Mouse (Mus musculus): ENCODE results near the gene Srrm3. TPM values are rescaled to one million over a fixed set of nuclear protein-coding genes. Genes with fewer than 3 reads are reported as not detected.
A peak's percentile ranks its signal among the peaks of the same experiment; 100 is the strongest.

Gene Srrm3
- total RNA-seq, 2 experiments from 2014 or later: 73.7 to 79.8 TPM

GRCm38 (mm10) chr5:135807263-135807637 is 560 bp downstream of the Srrm3 start:
- DNase-seq (ENCODE audit: extremely low spot score in 1 of 2, low spot score in 2 of 2): peak in 1 of 2 experiments; percentile 49
- intact Hi-C loops (cut with DNase I): loop anchor here (5.0 kb wide), 1 partner anchor 45 kb away; no protein-coding TSS in a partner anchor

- intact Hi-C loops (cut with DNase I): no loop called here
- DNase-seq (ENCODE audit: extremely low spot score in 1 of 2, low spot score in 2 of 2): peak; percentile 74
Observed at GRCm38 (mm10) chr5:135812991-135813390, 6.3 kb downstream of the Srrm3 start.

DNA sequence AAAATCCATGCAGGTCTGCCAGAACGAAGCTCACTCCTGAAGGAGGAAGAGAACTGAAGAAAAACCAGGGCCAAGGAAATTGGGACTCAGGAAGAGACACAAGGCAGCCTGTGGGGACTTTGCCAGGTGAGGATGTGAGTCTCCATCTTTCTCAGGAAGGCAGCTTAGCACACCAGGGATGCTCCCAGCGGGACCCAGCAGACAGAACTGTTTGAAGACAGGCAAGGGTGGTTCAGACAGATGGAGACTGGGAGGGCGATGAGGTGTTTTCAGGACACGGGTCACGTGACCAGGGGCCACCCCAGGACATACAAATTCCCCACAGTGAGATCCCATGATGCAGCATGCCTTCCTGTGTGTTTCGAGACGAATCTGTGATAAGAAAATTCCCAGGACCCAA is 11.8 kb downstream of the Srrm3 start:
- no peak for DNase-seq (ENCODE audit: extremely low spot score in 1 of 2, low spot score in 2 of 2)
- intact Hi-C loops (cut with DNase I): no loop called here

- no peak for DNase-seq (ENCODE audit: extremely low spot score in 1 of 2, low spot score in 2 of 2)
- intact Hi-C loops (cut with DNase I): no loop called here
Observed at GRCm38 (mm10) chr5:135822316-135822944, 15.7 kb downstream of the Srrm3 start.

DNA sequence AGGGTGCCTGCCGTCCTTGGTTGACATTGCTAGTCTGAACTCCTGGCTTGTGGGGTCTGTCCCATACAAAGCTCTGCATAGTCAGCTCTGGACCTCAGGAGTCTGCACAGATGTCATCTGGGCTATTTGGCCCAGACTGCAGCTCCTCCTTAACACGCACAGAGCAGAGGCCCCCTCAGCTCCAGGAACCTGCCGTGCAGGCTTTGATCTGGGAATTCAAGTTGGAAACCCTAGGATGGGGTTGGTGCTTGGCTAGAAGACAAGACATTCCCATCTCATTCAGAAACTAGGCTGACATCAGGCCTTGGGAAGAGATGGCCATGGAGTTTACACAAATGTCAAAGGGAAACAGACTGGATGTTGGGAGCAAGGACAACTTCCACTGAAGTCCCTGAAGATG is 17.8 kb downstream of the Srrm3 start:
- intact Hi-C loops (cut with DNase I): no loop called here
- peak in 1 of 2 experiments; percentile 58 for DNase-seq (ENCODE audit: extremely low spot score in 1 of 2, low spot score in 2 of 2)

DNA sequence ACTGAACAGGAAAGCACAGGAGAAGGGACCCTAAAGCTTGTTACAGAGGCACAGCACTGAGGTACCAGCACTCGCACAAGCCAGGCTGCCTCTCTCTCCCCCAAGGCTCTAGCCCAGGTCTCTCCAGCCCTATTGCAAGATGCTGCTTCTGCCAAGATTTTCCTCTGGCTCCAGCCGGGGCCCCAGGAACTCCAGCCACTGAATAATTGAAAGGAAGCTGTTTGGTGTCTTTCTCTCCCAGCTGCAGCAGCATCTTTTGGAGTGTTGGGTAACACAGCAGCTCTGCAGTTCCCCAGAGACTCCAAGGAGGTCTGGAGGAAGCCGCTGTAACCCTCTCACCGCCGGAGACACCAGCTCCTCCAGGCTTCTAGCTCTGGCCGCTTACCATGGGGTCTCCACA is 19.5 kb downstream of the Srrm3 start:
- DNase-seq (ENCODE audit: extremely low spot score in 1 of 2, low spot score in 2 of 2): no peak
- intact Hi-C loops (cut with DNase I): no loop called here

DNA sequence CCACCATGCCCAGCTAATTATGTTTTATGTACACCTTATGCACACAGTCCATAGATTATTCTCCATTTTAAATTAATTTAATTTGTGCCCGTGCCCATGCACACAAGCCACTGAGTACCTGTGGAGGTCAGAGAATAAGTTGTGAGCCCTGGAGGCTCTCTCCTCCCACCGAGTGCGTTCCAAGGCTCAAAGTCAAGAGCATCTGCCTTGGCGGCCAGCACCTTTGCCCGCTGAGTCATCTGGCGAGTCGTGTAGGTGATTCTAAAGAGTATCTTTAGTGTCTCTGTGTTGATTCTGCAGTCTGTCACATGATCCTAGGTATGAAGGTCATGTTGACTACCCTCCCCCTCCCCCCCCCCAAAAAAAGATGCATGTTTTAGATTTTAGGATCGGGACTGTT is 22.7 kb downstream of the Srrm3 start:
- DNase-seq (ENCODE audit: extremely low spot score in 1 of 2, low spot score in 2 of 2): no peak
- intact Hi-C loops (cut with DNase I): no loop called here

GRCm38 (mm10) chr5:135832729-135833128 is 26.0 kb downstream of the Srrm3 start:
- peak in 1 of 2 experiments; percentile 62 for DNase-seq (ENCODE audit: extremely low spot score in 1 of 2, low spot score in 2 of 2)
- intact Hi-C loops (cut with DNase I): no loop called here

- DNase-seq (ENCODE audit: extremely low spot score in 1 of 2, low spot score in 2 of 2): peak; percentile 62 to 87
- intact Hi-C loops (cut with DNase I): no loop called here
Observed at GRCm38 (mm10) chr5:135834769-135835491, 28.2 kb downstream of the Srrm3 start.

DNA sequence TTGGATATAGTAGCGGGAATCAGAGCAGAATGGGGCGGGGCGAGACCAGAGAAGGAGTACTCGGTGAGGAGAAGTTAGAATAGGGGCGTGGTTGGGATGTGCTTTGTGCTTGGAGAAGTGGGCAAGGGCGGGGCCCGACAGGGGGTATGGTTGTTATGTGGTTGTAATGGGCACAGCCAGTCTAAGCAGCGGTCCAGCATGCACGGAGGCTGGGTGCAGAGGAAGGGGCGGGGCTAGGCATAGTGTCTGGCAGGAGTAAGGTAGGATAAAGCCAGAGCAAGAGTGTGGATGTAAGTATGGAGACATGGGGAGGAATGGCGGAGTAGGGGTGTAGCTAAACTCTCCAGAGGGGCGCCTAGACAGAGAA is 28.8 kb downstream of the Srrm3 start:
- intact Hi-C loops (cut with DNase I): no loop called here
- DNase-seq (ENCODE audit: extremely low spot score in 1 of 2, low spot score in 2 of 2): no peak

DNA sequence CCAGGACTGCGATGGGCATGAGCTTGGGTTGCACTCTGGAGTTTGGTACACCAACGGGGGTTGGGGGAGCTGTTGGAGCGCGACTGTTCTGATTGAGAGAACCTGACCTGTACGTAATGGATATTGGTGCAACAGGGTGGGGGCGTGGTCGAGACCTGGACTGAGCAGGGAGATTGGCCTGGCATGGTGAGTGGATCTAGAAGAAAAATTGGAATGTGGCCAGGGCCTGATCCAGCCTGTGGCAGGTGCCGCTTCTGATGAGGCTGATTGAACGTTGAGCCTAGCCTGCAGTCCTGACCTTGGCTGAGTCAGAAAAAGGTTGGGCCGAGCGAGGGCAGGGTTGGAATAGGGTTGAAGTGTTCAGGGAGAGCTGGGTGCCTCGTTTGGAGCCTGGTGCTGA is 29.3 kb downstream of the Srrm3 start:
- intact Hi-C loops (cut with DNase I): no loop called here
- DNase-seq (ENCODE audit: extremely low spot score in 1 of 2, low spot score in 2 of 2): no peak

DNA sequence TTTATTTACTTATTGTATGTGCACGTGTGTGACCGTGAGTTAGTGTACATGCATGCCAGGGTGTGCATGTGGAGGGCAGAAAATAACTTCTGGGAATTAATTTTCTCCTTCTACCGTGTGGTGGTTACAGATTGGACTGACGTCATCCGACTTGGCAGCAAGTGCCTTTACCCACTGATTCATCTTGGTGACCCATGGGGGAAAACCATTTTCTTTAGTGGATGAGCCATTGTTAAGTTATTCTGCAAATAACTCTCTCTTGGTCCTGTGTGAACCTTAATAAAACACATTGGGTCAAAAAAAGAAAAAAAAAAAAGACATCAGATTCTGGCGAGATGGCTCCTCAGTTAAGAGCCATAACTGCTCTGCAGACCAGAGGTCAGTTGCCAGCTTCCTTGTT is 35.0 kb downstream of the Srrm3 start:
- no peak for DNase-seq (ENCODE audit: extremely low spot score in 1 of 2, low spot score in 2 of 2)
- intact Hi-C loops (cut with DNase I): no loop called here

DNA sequence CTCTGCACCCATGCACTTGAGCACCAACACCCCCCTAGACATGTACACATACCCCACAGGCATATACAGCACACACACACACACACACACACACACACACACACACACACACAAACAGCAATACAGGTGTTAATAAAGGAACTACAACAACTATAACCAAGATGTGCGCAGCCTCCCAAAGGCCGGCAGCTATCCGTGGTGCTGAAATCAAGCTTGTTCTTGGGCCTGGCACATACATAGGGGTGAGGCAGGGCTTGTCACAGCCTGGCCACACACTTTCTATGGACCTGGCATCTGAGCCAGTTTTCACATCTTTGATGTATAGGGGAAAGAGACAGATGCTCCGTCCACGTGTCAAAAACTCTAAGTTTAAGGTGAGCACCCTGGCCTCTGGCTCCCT is 36.7 kb downstream of the Srrm3 start:
- DNase-seq (ENCODE audit: extremely low spot score in 1 of 2, low spot score in 2 of 2): no peak
- intact Hi-C loops (cut with DNase I): no loop called here

GRCm38 (mm10) chr5:135845676-135846320 is 39.1 kb downstream of the Srrm3 start:
- intact Hi-C loops (cut with DNase I): no loop called here
- no peak for DNase-seq (ENCODE audit: extremely low spot score in 1 of 2, low spot score in 2 of 2)

DNA sequence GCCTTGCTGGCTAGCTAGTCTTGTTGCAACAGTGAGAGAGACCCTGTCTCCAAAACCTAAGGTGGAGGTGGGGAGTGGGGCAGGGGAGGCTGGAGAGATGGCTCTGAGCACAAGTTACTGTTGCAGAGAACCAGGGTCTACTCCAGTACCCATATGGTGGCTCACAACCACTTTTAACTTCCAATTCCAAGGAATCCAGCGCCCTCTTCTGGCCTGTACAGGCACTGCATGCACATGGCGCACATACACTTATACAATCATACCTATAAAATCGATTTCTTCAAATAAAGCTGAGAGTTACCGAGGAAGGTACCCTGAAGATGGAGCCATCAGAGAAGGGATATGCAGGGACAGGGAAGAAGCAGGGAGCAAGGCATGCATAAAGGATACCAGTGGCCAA is 40.8 kb downstream of the Srrm3 start:
- DNase-seq (ENCODE audit: extremely low spot score in 1 of 2, low spot score in 2 of 2): no peak
- intact Hi-C loops (cut with DNase I): no loop called here

GRCm38 (mm10) chr5:135847881-135848280 is 41.2 kb downstream of the Srrm3 start:
- DNase-seq (ENCODE audit: extremely low spot score in 1 of 2, low spot score in 2 of 2): no peak
- intact Hi-C loops (cut with DNase I): no loop called here

DNA sequence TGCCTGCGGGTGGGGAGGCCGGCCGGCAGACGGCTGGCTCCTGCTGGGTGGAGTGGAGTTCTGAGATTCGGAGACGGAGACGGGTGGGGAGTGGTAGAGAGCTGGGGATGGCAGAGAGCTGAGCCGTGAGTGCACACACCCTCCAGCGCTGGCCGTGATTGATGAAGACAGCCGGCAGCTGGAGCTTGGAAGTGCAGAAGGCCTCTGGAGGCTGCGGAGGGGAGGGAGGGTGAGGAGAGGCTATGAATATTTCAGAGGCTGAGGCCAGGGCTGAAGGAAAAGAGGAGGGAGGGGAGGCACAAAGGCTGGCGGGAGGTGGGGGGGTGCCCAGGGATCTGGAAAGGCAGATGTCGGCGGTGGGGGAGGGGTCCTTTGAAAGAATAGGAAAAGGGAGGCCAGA is 44.3 kb downstream of the Srrm3 start:
- intact Hi-C loops (cut with DNase I): loop anchor here (5.0 kb wide), 1 partner anchor 44 kb away; the partner anchor contains the start of gene Srrm3
- DNase-seq (ENCODE audit: extremely low spot score in 1 of 2, low spot score in 2 of 2): peak in 1 of 2 experiments; percentile 54

- intact Hi-C loops (cut with DNase I): loop anchor here (5.0 kb wide), 1 partner anchor 44 kb away; the partner anchor contains the start of gene Srrm3
- DNase-seq (ENCODE audit: extremely low spot score in 1 of 2, low spot score in 2 of 2): no peak
Observed at GRCm38 (mm10) chr5:135851481-135851880, 44.8 kb downstream of the Srrm3 start.

DNA sequence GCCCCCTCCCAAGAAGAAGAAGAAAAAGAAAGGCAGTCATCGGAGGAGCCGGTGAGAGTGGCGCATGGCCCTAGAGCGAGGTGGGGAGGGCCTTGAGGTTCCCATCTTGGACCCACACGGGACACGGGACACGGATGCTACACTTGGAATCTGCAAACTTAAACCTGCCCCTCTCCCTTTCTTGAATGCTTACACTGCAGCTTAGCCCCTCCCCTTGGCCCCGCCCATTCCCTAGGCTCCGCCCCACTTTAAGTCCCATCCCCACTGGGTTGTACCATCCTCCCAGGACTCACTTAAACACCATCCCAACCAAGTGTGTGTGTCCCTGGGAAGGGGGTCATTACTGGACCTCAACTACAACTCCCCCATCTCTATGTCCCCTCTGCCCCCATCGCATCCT is 45.7 kb downstream of the Srrm3 start:
- DNase-seq (ENCODE audit: extremely low spot score in 1 of 2, low spot score in 2 of 2): no peak
- intact Hi-C loops (cut with DNase I): loop anchor here (5.0 kb wide), 1 partner anchor 45 kb away; the partner anchor contains the start of gene Srrm3

DNA sequence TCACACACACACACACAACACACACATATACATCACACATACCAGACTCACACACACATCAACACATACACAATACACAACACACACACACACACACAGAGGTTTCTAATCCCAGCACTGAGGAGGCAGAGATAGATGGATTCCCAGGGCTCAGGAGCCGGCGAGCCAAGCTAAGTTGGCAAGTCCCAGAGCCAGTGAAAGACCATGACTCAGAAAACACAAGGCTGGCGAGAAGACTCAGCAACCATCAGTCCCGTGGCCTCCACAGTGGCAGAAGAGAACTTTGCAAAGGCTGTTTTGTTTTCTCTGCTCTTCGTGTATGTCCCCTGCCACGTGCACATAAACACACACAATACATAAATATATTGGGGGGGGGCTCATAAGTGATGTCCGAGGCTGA is 47.0 kb downstream of the Srrm3 start:
- intact Hi-C loops (cut with DNase I): loop anchor here (2.0 to 5.0 kb wide), 2 partner anchors 46 to 59 kb away; partner anchors contain the start of gene Srrm3
- no peak for DNase-seq (ENCODE audit: extremely low spot score in 1 of 2, low spot score in 2 of 2)

Data from left cerebral cortex, postnatal 10 days (tissue).